Comparison of ENCODE assay signal across 11 mouse cellular contexts in the genomic region with DNA sequence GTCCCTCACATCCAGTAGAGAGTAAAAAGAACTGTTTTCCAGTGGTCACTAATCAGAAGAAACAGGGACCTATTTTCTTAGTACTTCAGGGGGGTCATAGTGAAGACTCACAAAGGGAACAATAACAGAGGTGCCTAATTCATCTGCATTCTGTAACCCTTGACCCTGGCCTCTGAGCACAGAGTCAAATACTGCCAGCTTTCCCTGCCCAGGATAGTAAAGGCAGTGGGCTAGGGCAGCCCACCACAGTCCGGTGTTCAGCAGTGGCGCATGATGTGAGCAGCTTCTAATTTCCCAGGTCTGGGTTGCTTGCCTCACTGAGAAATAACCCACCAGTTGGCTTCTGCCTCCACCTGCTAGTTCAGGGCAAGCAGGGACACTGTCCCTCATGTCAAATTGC.
"Had no signal": no experiment of that assay in that cellular context is flagged by ENCODE, and none has a peak within 500 bp of the region (broad histone marks: within the 10 kb centered on the region; RNA-seq: fewer than 3 reads in every experiment).

No protein-coding gene starts in this region.

- H3K36me3 ChIP-seq: limb, embryonic 13.5 days; stomach, embryonic 15.5 days had no signal

- H3K9me3 ChIP-seq: limb, embryonic 13.5 days; stomach, embryonic 15.5 days had no signal

- H3K4me1 ChIP-seq: stomach, embryonic 15.5 days had no signal

- H3K4me3 ChIP-seq: layer of hippocampus, adult 2 months; limb, embryonic 13.5 days; stomach, embryonic 15.5 days had no signal

- H3K27ac ChIP-seq: kidney, postnatal 0 days; layer of hippocampus, adult 2 months; limb, embryonic 13.5 days; liver, embryonic 14.5 days; stomach, embryonic 15.5 days had no signal

- H3K27me3 ChIP-seq: limb, embryonic 13.5 days; stomach, embryonic 15.5 days had no signal

- H3K9ac ChIP-seq: limb, embryonic 13.5 days; liver, embryonic 14.5 days; stomach, embryonic 15.5 days had no signal

- DNase-seq: kidney, adult 9 months; kidney, postnatal 36 days; lung, adult 18-20 months; right cerebral cortex, postnatal 14 days; thymus, adult 2 months; thymus, postnatal 25 days had no signal

- H3K4me2 ChIP-seq: limb, embryonic 13.5 days; stomach, embryonic 15.5 days had no signal
